Mouse (Mus musculus) hindbrain, embryonic 14.5 days (tissue): ENCODE measurements around the gene Fam20b. TPM values are rescaled to one million over a fixed set of nuclear protein-coding genes. Genes with fewer than 3 reads are reported as not detected.

ENCODE experiments used
- ATAC-seq: fragments of 200-750 bp; cut with Nextera tagmentation; 2 replicates; pipeline ENCODE4 v1.8.0; 2017; ENCODE audit warnings: moderate number of reproducible peaks, mild to moderate bottlenecking, moderate TSS enrichment, moderate library complexity; ENCODE audit not compliant: low FRiP score
- DNase-seq: peaks from one replicate; pipeline ENCODE4 v3.0.0-alpha.2; 2015; ENCODE audit warnings: low spot score
- H3K27ac ChIP-seq: fragments of 300-500 bp; sonication (generic); 2 replicates; pipeline ENCODE4 v1.5.1; 2014; ENCODE audit warnings: mild to moderate bottlenecking, moderate library complexity
- H3K27me3 ChIP-seq: fragments of 300-500 bp; sonication (generic); 2 replicates; pipeline ENCODE4 v1.6.1; 2014; ENCODE audit warnings: mild to moderate bottlenecking, low read length, mixed read lengths; ENCODE audit not compliant: control insufficient read depth, insufficient read depth
- H3K36me3 ChIP-seq: fragments of 300-500 bp; sonication (generic); replicated peaks from 2 replicates; pipeline ENCODE4 v1.6.1; 2014; ENCODE audit not compliant: control insufficient read depth, insufficient read depth
- H3K4me1 ChIP-seq: fragments of 300-500 bp; sonication (generic); replicated peaks from 2 replicates; pipeline ENCODE4 v1.6.1; 2014; ENCODE audit warnings: antibody characterized with exemption, low read length, mixed read lengths; ENCODE audit not compliant: control insufficient read depth, insufficient read depth
- H3K4me2 ChIP-seq: fragments of 300-500 bp; sonication (generic); replicated peaks from 2 replicates; pipeline ENCODE4 v1.6.1; 2014; ENCODE audit warnings: mild to moderate bottlenecking, moderate library complexity
- H3K4me3 ChIP-seq: fragments of 300-500 bp; sonication (generic); replicated peaks from 2 replicates; pipeline ENCODE4 v1.5.1; 2014; ENCODE audit warnings: mild to moderate bottlenecking, low read length
- H3K9ac ChIP-seq: fragments of 300-500 bp; sonication (generic); 2 replicates; pipeline ENCODE4 v1.6.1; 2014
- H3K9me3 ChIP-seq: fragments of 300-500 bp; sonication (generic); 2 replicates; pipeline ENCODE4 v1.6.1; 2016; ENCODE audit warnings: low read length; ENCODE audit not compliant: control insufficient read depth
- WGBS: fragments of 180-500 bp; shearing (Covaris S2); extraction: QIAGEN DNeasy Blood & Tissue Kit; methylation state at CpG from one replicate; pipeline ENCODE4 v1.1.7; 2014; 5-methylcytosine and 5-hydroxymethylcytosine counted together
- polyA plus RNA-seq: library from polyadenylated mRNA; unstranded; fragments of >200 nt; fragmentation: Nextera tagmentation; extraction: Ambion mirVana; gene quantifications from 2 replicates; pipeline ENCODE4 v1.2.1, GENCODE M21; 2014

Gene Fam20b
- polyA plus RNA-seq, 1 experiment from 2014 or later: 33.9 TPM

GRCm38 (mm10) chr1:156633095-156633494 is 85.8 kb downstream of the Fam20b start:
- H3K9me3 ChIP-seq: no peaks in the 10 kb centered on the region
- H3K36me3 ChIP-seq: peaks cover 79% of the 10 kb centered on the region
- no peak overlapping the region for H3K27ac ChIP-seq
- H3K9ac ChIP-seq: no peak overlapping the region
- ATAC-seq (no peak; the same call in 1 of the 2 replicates), DNase-seq (peak; percentile 75)
- no peak overlapping the region for H3K4me3 ChIP-seq
- no peaks in the 10 kb centered on the region for H3K27me3 ChIP-seq
- no peak overlapping the region for H3K4me2 ChIP-seq
- WGBS: 77% methylated on average over 10 of the region's 10 CpGs
- no peaks in the 10 kb centered on the region for H3K4me1 ChIP-seq

GRCm38 (mm10) chr1:156630965-156631364 is 87.9 kb downstream of the Fam20b start:
- ATAC-seq (no peak), DNase-seq (no peak)
- no peak overlapping the region for H3K4me2 ChIP-seq
- no peaks in the 10 kb centered on the region for H3K4me1 ChIP-seq
- H3K27me3 ChIP-seq: no peaks in the 10 kb centered on the region
- H3K9ac ChIP-seq: no peak overlapping the region
- peaks cover 62% of the 10 kb centered on the region for H3K36me3 ChIP-seq
- no peak overlapping the region for H3K27ac ChIP-seq
- no peaks in the 10 kb centered on the region for H3K9me3 ChIP-seq
- no peak overlapping the region for H3K4me3 ChIP-seq

DNA sequence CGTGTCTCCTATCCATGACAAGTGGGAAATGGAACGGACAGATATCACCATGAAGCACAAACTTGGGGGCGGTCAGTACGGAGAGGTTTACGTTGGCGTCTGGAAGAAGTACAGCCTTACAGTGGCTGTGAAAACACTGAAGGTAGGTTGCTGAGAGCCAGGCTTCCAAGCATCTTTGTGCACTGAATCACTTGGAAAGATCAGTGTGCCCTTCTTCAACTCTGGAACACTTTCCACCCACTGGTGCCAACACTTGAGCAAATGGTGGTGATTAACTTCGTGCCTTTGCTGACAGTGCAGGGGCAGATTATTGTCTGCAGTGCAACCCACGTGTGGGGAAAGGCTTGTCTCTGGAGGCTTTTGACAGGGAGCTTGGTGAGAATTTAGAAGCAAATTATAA is 88.9 kb downstream of the Fam20b start:
- no peak for ATAC-seq
- Histone ChIP-seq H3K27me3 (no peaks in the 10 kb centered on the region), H3K4me1 (no peaks in the 10 kb centered on the region), H3K4me3 (no peak overlapping the region), H3K36me3 (peaks cover 60% of the 10 kb centered on the region), H3K9me3 (no peaks in the 10 kb centered on the region), H3K4me2 (no peak overlapping the region), H3K9ac (no peak overlapping the region), H3K27ac (no peak overlapping the region)
- 95% methylated on average over 8 of the region's 8 CpGs for WGBS
- DNase-seq: no peak

Other genes with a start within 250 kb of the Fam20b start
- gene Soat1, start 244.8 kb downstream of the Fam20b start, polyA plus RNA-seq: 10.6 and 11.7 TPM in 2 replicates
- gene Gm10031, start 195.1 kb downstream of the Fam20b start, polyA plus RNA-seq: 0.69 and 0.79 TPM in 2 replicates
- gene Abl2, start 160.3 kb downstream of the Fam20b start, polyA plus RNA-seq: 8.1 and 9.2 TPM in 2 replicates
- gene Tor3a, start 44.7 kb downstream of the Fam20b start, polyA plus RNA-seq: 4.5 TPM in 2 replicates
- gene Angptl1, start 119.5 kb upstream of the Fam20b start, polyA plus RNA-seq: 2.2 and 3.6 TPM in 2 replicates
- 85.6 and 89.5 TPM in 2 replicates for gene Ralgps2, start 220.5 kb upstream of the Fam20b start, polyA plus RNA-seq